Mouse (Mus musculus) forebrain, embryonic 12.5 days (tissue): ENCODE measurements at regions not wholly inside any gene's neighbourhood (a gene's known extent, or its start where the extent isn't known, plus 50 kb on each side); places are given as distances from the start of the nearest gene placed in this dataset.

Experiments
- ATAC-seq: fragments of 200-750 bp; cut with Nextera tagmentation; 2 replicates; pipeline ENCODE4 v1.8.0; 2017; ENCODE audit warnings: moderate TSS enrichment; ENCODE audit not compliant: low FRiP score
- H3K27ac ChIP-seq: fragments of 300-500 bp; sonication (generic); 2 replicates; pipeline ENCODE4 v1.5.1; 2016; ENCODE audit warnings: mild to moderate bottlenecking
- H3K27me3 ChIP-seq: fragments of 300-500 bp; sonication (generic); 2 replicates; pipeline ENCODE4 v1.6.1; 2016; ENCODE audit warnings: mild to moderate bottlenecking
- H3K36me3 ChIP-seq: fragments of 300-500 bp; sonication (generic); replicated peaks from 2 replicates; pipeline ENCODE4 v1.6.1; 2016; ENCODE audit warnings: mild to moderate bottlenecking
- H3K4me1 ChIP-seq: fragments of 300-500 bp; sonication (generic); 2 replicates; pipeline ENCODE4 v1.6.1; 2016
- H3K4me2 ChIP-seq: fragments of 300-500 bp; sonication (generic); 2 replicates; pipeline ENCODE4 v1.6.1; 2016; ENCODE audit warnings: mild to moderate bottlenecking, moderate library complexity
- H3K4me3 ChIP-seq: fragments of 300-500 bp; sonication (generic); replicated peaks from 2 replicates; pipeline ENCODE4 v1.5.1; 2016; ENCODE audit warnings: mild to moderate bottlenecking
- H3K9ac ChIP-seq: fragments of 300-500 bp; sonication (generic); 2 replicates; pipeline ENCODE4 v1.6.1; 2016; ENCODE audit warnings: mild to moderate bottlenecking
- H3K9me3 ChIP-seq: fragments of 300-500 bp; sonication (generic); 2 replicates; pipeline ENCODE4 v1.6.1; 2016
- whole genome bisulfite sequencing: fragments of 180-500 bp; shearing (Covaris S2); methylation state at CpG from one replicate; pipeline ENCODE4 v1.1.7; 2016; 5-methylcytosine and 5-hydroxymethylcytosine counted together

DNA sequence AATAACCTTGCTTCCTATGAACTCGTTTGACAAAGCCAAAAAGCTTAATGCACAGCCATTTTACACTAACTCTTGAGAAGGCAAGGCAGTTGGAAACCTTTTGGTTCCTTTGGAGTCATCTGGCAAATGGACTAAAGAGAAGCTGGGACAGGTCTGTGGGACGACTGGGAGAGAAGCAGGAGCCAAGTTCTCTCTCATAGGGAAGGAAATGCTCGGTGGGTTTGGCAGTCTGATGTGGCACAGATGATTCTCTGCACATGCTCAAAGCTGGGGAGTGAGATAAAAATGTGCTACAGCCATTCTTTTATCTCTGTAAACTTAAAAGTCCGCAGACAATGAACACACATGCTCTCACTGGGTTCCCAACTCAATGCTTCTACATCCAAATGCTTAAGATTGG lies 556.2 kb downstream of the Epha4 start:
- Histone ChIP-seq H3K4me2 (no peak overlapping the region), H3K36me3 (no peaks in the 10 kb centered on the region), H3K9me3 (no peaks in the 10 kb centered on the region), H3K9ac (no peak overlapping the region), H3K4me1 (no peaks in the 10 kb centered on the region), H3K27me3 (no peaks in the 10 kb centered on the region), H3K27ac (no peak overlapping the region), H3K4me3 (no peak overlapping the region)
- 81% methylated on average over 4 of the region's 4 CpGs for WGBS
- ATAC-seq: no peak

DNA sequence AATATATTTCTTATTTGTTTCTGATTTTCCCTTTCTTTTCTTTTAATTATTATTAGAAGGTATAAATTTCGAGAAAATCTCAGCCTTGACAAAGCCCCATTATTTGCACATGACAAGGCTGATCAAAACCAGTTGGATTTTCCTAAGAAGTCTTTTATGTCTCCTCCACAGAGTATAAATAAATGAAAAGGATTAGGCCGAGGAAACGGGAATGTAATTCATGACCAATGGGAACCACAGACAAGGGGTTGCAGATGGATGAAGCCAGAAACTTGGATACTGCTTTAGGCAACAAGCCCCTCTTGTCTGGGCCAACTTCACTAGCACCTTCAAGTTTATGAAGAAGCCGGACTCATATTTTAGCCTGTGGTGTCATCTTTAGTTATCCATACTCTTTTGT lies 542.4 kb downstream of the Epha4 start:
- Histone ChIP-seq H3K9me3 (no peaks in the 10 kb centered on the region), H3K27me3 (no peaks in the 10 kb centered on the region; the same call in 1 of the 2 replicates), H3K9ac (no peak overlapping the region), H3K36me3 (no peaks in the 10 kb centered on the region), H3K4me3 (no peak overlapping the region), H3K27ac (no peak overlapping the region), H3K4me2 (no peak overlapping the region), H3K4me1 (peaks cover 13% of the 10 kb centered on the region)
- WGBS: 15% methylated on average over 4 of the region's 4 CpGs
- ATAC-seq: no peak

DNA sequence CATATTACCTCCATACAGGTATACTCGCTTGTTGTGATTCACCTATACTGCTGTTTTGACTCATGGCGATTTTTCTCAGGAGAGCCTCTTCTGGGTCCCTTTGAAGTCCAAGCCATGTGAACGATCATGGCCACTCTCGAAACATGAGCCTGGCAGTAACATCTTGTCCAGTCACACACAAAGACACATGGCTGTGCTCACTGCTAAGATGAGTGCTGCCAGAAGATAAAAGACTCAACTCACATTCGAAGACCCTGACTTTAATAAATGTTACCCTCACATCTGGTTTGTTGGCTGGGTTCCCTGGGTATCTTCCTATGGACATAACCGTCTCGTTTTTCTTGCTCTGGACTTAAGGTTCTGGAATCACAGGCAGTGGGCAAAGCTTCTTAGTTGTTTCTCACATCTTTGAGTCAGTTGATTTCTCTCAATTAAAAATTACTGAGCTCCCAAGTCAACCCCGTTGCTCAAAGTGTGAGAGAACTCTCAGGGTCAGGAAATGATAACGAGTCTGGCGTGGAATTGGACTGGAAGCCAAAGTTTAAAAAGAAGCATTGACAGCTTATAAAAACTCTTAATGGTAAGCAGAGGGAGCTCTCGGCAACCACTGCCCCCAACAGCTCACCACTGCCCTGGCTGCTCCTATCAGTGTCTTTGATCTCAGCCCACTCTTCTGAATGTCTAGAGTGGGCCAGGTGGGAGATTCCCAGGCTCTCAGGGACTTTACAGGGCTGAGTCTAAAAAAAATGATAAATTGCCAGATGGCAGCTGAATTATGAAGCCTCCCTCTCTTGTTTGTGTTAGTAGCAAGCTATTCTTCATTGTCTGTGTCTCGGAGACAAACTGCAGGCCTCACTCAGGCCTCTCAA lies 539.6 kb downstream of the Epha4 start:
- Histone ChIP-seq H3K9ac (no peak overlapping the region), H3K4me3 (no peak overlapping the region), H3K4me2 (no peak overlapping the region), H3K9me3 (no peaks in the 10 kb centered on the region), H3K27me3 (no peaks in the 10 kb centered on the region; the same call in 1 of the 2 replicates), H3K4me1 (peaks cover 13% of the 10 kb centered on the region), H3K36me3 (no peaks in the 10 kb centered on the region), H3K27ac (0 out of 2 replicates have a peak overlapping the region, but pooled peaks have one; percentile 36)
- WGBS: 67% methylated on average over 12 of the region's 12 CpGs
- no peak for ATAC-seq

DNA sequence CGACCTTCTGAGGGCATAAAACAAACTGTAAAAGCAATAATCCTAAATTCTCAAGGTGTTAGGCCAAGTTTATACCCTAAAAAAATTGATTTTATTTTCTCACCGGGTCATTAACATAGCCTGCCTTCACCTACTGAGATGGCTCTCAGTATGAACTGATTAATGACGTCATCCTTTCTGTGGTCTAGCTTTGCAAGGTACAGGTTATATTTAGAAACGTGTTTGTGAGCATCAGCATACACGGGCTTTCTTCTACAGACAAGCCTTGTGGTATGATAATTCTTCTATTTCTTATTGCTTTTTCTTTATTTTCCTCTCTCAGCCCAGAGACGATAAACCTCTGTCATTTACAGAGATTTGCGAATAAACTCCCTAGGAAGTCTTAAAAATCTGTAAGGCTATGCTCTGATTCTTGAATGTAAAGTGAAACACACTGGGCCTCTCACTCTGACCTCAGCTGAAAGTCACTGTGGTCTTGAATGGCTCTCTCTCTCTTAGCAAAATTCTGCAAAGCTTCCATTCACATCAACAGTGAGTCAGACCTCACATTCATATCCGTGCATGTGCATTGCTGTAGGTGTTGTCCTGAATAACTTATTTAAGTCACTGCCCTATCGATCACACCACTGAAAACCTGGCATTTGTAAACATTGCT lies 534.3 kb downstream of the Epha4 start:
- H3K4me2 ChIP-seq: no peak overlapping the region
- H3K27me3 ChIP-seq: no peaks in the 10 kb centered on the region; the same call in 1 of the 2 replicates
- WGBS: 84% methylated on average over 9 of the region's 9 CpGs
- H3K9ac ChIP-seq: no peak overlapping the region
- H3K4me3 ChIP-seq: no peak overlapping the region
- no peak overlapping the region for H3K27ac ChIP-seq
- ATAC-seq: no peak
- H3K9me3 ChIP-seq: no peaks in the 10 kb centered on the region
- H3K4me1 ChIP-seq: peaks cover 3% of the 10 kb centered on the region; the same call in 1 of the 2 replicates
- H3K36me3 ChIP-seq: no peaks in the 10 kb centered on the region

DNA sequence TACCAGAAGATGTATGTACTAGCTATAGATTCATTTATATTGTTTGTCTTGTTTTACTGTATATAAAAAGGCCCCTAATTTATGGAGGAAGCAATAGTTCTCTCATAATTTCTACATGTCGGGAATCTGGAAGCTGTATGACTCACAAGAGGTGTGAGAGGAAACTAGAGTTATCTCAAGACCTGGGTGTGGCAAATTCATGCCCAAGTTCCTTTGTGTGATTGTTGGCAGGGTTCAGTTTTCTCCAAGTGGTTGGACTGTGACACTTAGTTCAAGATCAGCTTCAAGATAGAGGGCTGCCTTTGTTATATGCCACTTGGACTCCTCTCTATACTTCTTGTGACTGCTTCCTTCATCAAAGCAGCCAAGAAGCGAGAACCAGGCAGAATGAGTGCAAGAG lies 521.1 kb downstream of the Epha4 start:
- H3K27me3 ChIP-seq: no peaks in the 10 kb centered on the region
- no peak overlapping the region for H3K4me3 ChIP-seq
- H3K9me3 ChIP-seq: no peaks in the 10 kb centered on the region
- no peaks in the 10 kb centered on the region for H3K36me3 ChIP-seq
- no peaks in the 10 kb centered on the region for H3K4me1 ChIP-seq
- H3K9ac ChIP-seq: no peak overlapping the region
- WGBS: 89% methylated on average over 2 of the region's 2 CpGs
- no peak for ATAC-seq
- no peak overlapping the region for H3K27ac ChIP-seq
- no peak overlapping the region for H3K4me2 ChIP-seq

DNA sequence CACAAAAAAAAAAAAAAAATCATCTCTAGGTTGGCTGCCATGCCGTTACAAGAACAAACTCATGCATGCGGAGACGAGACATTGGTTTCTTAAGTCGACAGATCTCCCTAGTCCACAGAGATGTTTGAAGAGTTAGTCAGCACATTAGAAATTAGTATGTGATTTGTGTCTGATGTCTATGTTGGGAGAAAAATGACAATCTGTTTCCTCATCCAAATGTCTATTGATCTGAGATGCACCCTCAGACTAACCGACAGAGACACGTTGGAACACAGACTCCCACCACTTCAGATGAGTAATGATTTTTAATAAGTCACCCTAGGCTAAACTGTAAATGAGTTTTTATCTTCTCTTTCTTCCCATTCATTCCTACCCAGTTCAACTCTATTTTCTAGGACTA lies 506.9 kb downstream of the Epha4 start:
- Histone ChIP-seq H3K9me3 (no peaks in the 10 kb centered on the region), H3K9ac (no peak overlapping the region), H3K27me3 (no peaks in the 10 kb centered on the region), H3K27ac (no peak overlapping the region), H3K4me2 (no peak overlapping the region), H3K4me3 (no peak overlapping the region), H3K4me1 (peaks cover 10% of the 10 kb centered on the region), H3K36me3 (no peaks in the 10 kb centered on the region)
- 94% methylated on average over 6 of the region's 6 CpGs for WGBS
- no peak for ATAC-seq

DNA sequence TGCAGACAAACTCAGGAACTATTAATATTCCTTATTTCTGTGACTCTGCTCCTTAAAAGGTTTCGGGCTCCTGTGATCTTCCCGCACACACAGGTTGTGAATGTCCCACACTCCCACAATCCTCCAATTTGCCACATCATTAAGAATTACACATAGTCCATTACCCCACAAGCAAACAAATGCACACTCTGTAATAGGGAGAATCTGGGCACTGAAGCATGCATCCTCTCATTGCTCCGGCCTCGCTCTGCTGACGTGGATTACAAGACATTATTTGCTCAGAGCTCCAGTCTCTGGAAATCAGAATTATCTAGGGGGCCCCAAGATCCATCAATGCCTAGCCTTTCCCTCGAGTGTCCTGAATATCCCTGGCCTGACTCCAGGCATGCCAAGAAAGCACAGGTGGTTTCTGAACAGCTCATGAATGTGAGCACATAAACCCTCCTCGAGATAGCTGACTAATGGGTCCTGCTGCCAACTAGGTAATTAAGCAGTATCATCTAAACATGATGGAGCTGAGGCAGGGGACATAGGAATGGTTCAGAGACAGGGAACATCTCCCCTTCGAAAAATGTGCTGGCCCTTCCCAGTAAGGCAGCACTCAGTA lies 504.2 kb downstream of the Epha4 start:
- no peak overlapping the region for H3K9ac ChIP-seq
- H3K4me2 ChIP-seq: no peak overlapping the region
- H3K27ac ChIP-seq: no peak overlapping the region
- H3K27me3 ChIP-seq: no peaks in the 10 kb centered on the region
- H3K4me1 ChIP-seq: peaks cover 10% of the 10 kb centered on the region
- no peak overlapping the region for H3K4me3 ChIP-seq
- ATAC-seq: peak; percentile 55; the same call in 1 of the 2 replicates
- 52% methylated on average over 8 of the region's 8 CpGs for WGBS
- no peaks in the 10 kb centered on the region for H3K9me3 ChIP-seq
- H3K36me3 ChIP-seq: no peaks in the 10 kb centered on the region

DNA sequence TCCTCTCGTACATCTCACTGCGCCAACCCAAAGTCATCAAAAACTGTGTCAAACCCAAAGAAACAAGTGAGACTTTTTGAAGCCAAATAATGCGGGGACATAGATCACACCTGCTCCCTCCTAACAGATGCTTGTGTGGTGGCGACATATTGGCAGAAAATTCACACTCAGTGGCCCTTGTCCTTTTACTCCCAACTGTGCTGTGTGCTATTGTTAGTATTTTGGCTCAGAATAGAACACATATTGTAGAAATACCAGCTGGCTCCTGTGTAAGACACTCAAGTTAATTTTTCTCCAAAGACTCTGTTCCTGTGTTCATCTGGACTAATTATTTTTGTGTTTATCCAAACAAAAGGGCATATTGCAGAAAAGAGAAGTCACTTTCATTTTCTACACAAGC lies 487.2 kb downstream of the Epha4 start:
- Histone ChIP-seq H3K9ac (no peak overlapping the region), H3K27ac (no peak overlapping the region), H3K4me1 (0 out of 2 replicates have a peak, but pooled peaks cover 3% of the 10 kb centered on the region), H3K4me3 (no peak overlapping the region), H3K4me2 (no peak overlapping the region), H3K27me3 (no peaks in the 10 kb centered on the region), H3K36me3 (no peaks in the 10 kb centered on the region), H3K9me3 (no peaks in the 10 kb centered on the region)
- WGBS: 77% methylated on average over 4 of the region's 4 CpGs
- ATAC-seq: no peak

DNA sequence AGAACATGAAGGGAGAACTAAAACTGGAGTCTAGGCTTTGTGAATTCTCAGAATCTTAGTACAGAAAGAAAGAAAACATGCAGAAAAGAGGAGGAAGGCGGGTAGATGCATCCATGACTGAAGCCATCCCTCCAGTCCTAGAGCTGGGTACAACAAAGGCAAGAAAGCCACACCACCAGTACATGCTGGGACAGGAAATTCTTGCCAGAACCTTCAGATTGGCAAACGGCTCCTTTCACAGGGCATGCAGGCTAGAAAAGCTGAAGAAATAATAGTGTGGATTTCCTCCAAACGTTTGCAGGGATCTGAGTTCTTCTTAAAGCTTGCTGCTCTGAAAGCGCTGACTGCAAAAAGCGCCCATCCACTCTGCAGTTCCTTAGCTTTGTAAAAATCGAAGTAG lies 486.7 kb downstream of the Epha4 start:
- Histone ChIP-seq H3K9me3 (no peaks in the 10 kb centered on the region), H3K27ac (no peak overlapping the region), H3K9ac (no peak overlapping the region), H3K4me1 (0 out of 2 replicates have a peak, but pooled peaks cover 3% of the 10 kb centered on the region), H3K4me3 (no peak overlapping the region), H3K4me2 (no peak overlapping the region), H3K27me3 (no peaks in the 10 kb centered on the region), H3K36me3 (no peaks in the 10 kb centered on the region)
- ATAC-seq: no peak
- 88% methylated on average over 6 of the region's 6 CpGs for WGBS

DNA sequence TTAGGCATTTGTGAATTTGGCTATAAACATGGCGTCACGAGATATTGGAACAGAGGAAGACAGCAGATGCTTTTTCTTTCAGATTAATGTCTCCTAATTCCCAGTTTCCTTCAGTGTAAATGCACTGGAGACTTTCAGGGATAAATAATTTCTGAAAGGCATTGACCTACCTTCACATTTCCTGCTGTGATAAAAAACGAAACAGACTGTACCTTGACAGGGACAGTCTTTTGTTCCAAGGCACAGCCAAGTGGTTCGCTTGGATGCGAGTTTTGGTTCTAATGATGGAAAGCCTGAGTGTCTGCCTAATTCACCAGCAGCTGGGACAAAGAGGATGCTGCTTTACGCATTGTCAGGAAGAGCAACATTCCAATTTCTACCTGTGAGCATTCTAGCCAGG lies 485.8 kb downstream of the Epha4 start:
- no peak overlapping the region for H3K4me3 ChIP-seq
- no peaks in the 10 kb centered on the region for H3K27me3 ChIP-seq
- no peak overlapping the region for H3K27ac ChIP-seq
- no peak for ATAC-seq
- no peaks in the 10 kb centered on the region for H3K9me3 ChIP-seq
- no peaks in the 10 kb centered on the region for H3K36me3 ChIP-seq
- no peak overlapping the region for H3K4me2 ChIP-seq
- no peak overlapping the region for H3K9ac ChIP-seq
- 91% methylated on average over 6 of the region's 6 CpGs for WGBS
- H3K4me1 ChIP-seq: 0 out of 2 replicates have a peak, but pooled peaks cover 3% of the 10 kb centered on the region

DNA sequence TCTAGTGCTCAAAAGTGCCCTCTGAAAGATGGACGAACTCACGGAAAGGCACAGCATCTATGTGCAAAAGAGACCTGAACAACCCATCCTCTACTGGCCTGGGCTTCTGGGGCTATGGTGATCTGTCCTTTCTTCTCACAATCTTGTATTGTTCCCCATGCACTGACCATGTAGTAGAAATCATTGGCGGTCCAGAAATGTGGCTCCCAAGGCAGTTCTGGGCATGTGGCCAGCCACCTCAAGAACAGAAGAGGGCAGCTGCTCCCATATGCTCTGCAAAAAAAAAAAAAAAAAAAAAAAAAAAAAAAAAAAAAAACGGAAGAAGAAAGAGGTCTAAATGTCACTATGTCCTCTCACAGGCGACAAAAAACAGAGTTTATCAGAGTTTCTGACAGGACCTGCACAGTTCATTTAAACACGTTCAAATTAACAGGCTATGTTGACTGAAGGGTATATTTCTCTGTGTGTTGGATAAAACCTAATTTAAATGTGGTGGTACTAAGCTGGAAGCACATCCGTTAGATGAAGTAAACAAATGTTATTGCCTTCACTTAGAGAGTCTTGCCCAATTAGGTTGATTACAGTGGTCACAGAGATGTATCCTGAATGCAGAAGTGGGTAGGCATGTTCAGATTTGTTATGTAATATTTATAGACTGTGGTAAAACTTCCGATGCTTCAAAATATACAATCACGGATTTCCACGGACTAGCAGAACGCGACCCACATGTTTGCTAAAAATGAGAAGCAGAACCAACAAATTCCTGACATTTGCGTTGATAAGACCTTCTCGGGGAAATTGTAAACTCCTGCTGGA lies 470.9 kb downstream of the Epha4 start:
- H3K9ac ChIP-seq: no peak overlapping the region
- H3K4me3 ChIP-seq: no peak overlapping the region
- no peak overlapping the region for H3K4me2 ChIP-seq
- H3K27ac ChIP-seq: no peak overlapping the region
- H3K9me3 ChIP-seq: no peaks in the 10 kb centered on the region
- no peak for ATAC-seq
- H3K4me1 ChIP-seq: no peaks in the 10 kb centered on the region
- WGBS: 86% methylated on average over 14 of the region's 14 CpGs
- no peaks in the 10 kb centered on the region for H3K27me3 ChIP-seq
- H3K36me3 ChIP-seq: no peaks in the 10 kb centered on the region
